Mouse (Mus musculus) gonadal fat pad, adult 2 months (tissue): Measurements from ENCODE around the gene Iqck. TPM values are rescaled to one million over a fixed set of nuclear protein-coding genes. Genes with fewer than 3 reads are reported as not detected.

ENCODE experiments used
- DNase-seq: peaks from one replicate; pipeline ENCODE4 v3.0.0-alpha.2; 2012; ENCODE audit warnings: low read depth
- polyA plus RNA-seq: library from polyadenylated mRNA; depleted of rRNA; stranded (reverse); fragments of >200 nt; gene quantifications from 2 replicates; pipeline ENCODE4 v1.2.3, GENCODE M21; 2012

The Iqck gene
- polyA plus RNA-seq, 1 experiment, result 3.8 TPM

- DNase-seq, result no peak
Observed at GRCm38 (mm10) chr7:118914561-118915165, 59.1 kb downstream of the Iqck start.

DNA sequence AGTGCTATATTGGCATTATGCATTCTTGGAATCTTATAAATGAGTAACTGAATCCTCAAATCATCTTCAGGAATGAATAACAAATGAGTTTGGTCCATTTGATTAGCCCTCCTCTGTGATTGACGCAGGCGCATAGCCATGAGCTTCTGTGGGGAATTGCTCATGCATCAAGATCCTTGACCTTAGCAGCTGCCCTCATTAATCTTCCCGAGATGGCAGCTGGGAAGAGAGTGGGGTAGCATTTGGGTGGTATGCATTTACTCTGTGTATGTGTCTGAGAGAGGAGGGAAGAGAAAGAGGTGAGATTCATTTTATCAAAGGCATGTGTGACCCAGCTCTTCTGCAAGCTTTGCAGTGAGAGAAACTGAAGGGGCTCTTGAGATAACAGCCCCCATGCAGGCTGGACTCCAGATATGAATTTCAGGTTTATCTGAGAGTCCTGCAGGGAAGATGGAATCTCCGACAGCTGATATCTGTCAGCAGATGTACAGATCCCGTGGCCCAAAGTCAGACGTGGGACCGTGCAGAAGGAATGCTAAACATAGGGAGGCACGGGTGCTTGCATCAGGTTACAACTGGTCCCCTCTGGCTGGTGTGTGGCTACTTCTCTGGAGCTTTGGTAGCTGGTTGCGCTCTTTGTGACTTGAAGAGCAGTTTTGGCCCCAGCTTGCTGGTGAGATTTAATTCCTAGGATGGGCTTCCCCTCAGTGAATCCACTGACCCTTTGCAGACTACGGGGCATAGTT lies 63.9 kb downstream of the Iqck start:
- DNase-seq, result no peak

DNA sequence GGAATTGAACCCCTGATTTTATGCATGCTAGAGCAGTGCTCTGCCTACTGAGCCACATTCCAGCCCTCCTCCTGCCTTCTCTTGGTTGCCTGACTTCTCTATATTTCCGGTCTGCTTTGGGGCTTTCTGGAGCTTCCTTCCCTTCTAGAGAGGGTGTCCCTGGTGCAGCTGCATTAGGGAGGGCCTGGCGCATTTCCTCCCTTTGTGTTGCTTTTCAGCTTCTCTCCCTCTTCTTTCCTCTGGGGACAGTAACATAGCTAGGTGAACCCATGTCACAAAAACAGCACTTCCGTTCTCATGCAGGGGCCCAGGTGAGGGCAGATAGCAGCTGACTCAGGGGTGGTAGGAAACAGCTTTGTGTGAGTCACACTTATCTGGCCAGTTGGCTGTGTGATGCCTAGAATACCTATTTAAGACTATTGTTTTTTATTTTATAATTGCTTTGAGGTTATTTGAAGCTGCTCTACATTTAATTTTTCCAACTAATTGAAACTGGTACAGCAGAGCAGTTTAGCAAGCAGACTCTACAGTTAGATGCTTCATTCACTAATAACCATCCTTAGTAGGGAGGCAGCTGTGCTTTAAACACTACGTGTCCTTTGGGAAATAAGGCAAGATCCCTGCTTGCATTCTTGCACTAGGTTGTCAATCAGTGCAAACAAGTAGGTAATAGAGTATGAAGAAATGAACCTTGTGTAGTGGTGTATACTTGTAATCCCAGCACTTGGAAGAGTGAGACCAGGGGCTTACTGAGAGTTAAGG lies 67.1 kb downstream of the Iqck start:
- DNase-seq, result no peak

DNA sequence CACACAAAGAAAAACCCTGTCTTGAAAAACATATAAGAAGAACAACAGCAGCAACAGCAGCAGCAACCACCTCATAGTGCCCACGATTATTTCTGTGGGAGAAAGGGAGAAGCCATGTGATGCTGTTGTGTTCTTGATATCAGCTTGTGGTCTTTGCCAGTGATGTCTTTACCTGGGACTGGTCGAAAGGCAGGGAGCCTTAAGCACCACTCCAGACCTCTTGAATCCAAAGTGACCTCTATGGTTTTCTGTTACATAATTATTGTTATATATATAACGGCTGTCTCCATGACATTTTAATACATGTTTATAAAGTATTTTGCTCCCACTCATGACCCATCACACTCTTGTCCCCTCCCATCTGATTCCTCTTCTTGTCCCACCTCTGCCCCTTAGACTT lies 70.0 kb downstream of the Iqck start:
- no peak for DNase-seq

- DNase-seq, result no peak
Observed at GRCm38 (mm10) chr7:118926516-118927260, 71.1 kb downstream of the Iqck start.

DNA sequence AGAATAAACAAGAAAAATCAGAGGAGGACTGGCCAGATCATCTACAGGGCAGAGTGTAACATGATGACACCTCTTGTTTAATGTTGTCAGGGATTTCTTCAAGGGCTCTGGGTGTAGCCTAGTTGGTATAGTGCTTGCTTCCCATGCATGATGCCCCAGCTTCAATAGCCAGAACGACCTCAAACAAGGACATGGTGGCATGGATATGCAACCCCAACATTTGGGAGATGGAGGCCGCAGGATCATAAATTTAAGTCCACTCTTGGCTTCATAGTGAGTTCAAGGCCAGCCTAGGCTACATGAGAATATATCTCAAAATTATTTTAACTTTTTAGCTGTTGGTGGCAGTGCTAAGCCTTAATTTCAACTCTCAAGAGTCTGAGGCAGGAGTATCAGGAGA lies 71.7 kb downstream of the Iqck start:
- DNase-seq, result no peak

DNA sequence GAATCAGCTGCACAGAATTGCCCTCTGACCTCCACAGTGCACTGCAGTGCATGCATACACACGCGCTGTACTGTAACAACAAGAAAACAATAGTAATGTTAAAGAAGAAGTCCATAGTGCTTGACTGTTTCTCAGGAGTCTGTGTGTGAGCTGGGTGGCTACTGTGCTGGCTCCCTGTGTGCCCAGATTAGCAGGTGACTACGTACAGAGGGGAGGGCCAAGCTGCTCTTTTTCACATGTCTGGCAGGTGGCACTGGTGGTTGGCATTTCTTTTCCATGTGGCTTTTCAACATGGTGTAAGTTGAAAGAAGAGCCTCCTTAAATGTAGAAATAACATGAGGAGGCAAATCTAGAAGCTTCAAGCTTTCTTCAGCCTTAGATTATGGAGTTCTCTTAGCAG lies 72.8 kb downstream of the Iqck start:
- DNase-seq, result no peak

GRCm38 (mm10) chr7:118928916-118929315 lies 73.4 kb downstream of the Iqck start:
- DNase-seq, result no peak

DNA sequence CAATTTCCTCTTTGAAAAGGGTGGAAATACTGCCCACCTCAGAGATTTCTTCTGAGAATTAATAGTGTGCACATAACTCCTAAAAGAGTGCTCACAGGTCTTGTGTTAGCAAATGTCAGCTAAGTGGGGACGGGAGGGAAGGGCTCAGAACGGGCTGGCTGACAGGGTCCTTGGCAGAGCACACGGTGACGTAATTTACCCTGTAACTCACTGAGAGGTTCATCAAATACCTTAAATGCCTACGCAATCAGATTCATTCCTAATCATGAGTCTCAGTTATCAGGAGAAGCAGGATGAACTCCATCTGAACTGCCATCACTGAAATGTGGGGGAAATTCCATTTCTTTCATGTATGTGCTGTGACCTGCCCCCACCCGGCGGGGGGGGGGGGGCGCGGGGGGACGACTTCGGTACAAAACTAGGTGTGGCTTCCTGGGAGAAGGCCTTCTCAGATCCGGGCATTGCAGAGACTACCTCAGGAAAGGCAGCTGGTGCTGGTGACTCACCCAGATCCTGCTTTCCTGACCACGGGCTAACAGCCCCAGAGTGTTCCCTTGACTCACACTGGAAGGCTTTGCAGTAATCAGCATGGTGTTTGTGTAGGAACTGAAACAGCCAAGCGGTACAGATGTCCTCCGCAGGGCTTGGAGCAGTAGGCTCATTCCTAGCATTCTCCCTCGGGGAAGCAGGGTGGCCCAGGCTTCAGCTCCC lies 74.2 kb downstream of the Iqck start:
- no peak for DNase-seq

- no peak for DNase-seq
Observed at GRCm38 (mm10) chr7:118931502-118932395, 76.2 kb downstream of the Iqck start.

- DNase-seq, result peak; percentile 96
Observed at GRCm38 (mm10) chr7:118935306-118935705, 79.8 kb downstream of the Iqck start.

DNA sequence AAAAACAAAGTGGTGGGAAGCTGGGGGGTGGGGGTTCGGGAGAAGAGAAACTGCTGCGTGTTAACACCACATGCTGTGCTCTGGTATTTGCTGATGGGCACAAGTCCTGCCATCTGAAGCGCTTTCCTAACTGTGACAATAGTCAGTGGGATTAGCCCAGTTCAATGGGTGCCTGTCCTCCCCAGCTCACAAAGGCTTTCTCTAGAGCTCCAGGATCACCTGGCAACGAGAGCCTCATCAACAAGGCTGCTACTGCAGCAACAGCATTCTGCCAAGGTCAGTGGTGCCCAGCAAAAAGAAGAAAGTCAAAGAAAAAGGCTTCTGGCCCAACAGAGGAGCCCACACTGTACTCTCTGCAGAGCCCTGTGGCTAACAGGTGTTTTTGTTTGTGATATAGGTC lies 81.3 kb downstream of the Iqck start:
- DNase-seq, result no peak

DNA sequence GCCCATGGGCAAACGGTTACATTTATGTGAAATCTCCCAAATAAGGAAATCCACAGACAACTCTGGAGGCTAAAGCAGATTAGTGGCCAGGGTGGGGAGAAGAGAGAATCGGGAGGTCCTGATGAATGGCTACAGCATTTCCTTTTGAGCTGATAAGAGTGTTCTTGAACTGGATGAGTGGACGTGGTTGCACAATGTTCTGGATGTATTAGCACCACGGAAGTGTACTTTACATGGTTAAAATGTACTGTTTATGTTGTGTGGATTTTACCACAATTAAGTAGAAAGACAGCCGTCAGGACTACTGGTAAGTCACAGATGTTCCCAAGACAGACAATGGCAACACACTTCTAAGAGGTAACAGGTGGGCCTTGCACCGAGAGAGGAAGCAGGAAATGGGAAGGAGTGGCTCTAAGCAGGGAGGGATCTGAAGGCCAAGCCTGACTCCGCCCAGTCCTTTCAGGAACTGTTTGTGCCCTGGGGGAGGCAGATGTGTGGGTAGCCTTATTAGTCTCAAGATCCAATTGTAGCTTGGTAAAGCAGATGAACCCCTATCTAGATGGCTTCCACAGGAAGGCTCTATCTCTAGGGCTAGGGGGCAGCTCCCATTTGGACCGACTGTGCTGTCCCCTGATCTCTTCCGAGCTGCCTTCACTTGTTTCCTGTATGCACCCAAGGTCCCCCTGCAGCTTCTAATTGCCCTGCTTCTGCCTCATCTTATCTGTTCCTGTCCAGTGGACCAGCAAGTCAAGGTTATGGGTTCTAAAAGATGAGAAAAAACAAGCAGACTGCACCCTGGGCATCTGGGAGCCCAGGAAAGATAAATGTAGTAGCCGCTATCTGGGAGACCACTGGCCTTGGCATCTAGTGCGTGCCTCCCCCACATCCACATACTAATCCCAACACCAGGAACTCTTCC lies 82.2 kb downstream of the Iqck start:
- no peak for DNase-seq

DNA sequence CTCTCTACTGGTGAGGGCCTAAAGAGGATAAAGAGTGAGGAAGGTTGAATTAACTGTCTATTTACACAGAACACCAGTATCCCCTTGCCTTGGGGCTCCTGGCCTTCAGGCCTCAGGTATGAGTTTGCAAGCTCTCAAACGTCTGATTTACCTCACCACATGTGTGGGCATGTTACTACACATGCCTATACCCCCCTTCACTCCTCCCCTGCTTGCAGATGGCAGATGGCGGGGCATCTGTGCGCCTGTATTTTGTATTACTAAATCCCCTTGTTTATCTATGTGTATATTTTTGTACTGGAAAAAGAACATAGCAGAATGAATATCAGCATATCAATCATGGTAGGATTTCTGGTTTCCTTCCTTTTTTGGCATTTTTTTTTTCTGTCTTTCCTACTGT lies 86.7 kb downstream of the Iqck start:
- no peak for DNase-seq

DNA sequence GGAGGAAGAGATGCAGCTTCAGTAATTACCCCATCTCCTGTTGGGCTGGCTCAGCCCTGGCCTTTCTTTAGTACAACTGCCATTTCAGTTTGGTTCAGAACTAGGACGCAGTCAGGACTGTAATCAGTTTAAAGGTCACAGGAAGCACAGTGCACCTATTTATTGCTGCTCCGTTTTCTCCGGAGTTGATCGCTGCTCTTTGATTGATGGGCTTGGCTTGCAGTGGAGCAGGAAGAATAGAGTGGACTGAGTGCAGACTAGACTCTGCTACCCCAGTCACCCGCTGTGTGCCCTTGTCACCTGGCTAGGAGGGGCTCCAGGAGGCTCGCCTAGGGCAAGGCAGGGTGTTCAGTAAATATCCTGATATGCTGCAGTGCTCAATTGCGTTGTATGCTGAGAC lies 87.6 kb downstream of the Iqck start:
- DNase-seq, result no peak

DNA sequence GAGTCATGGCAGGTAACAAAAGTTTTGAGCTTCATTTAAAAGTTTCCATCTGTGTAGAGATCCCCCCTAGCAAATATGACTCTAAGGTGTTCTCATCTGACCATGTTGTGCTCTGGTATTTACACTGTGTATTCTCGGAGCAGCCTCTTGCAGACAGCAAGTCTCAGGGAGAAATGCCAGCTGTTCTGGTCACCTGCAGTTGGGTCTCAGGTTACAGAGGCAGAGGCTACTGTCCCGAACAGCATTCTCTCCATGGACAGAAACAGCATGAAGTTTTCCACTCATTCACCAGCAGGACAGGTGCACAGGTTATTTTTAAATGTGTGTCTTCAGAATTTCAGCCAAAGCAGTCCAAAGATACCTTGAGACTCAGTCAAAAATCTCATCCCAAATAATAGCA lies 89.3 kb downstream of the Iqck start:
- DNase-seq, result no peak

DNA sequence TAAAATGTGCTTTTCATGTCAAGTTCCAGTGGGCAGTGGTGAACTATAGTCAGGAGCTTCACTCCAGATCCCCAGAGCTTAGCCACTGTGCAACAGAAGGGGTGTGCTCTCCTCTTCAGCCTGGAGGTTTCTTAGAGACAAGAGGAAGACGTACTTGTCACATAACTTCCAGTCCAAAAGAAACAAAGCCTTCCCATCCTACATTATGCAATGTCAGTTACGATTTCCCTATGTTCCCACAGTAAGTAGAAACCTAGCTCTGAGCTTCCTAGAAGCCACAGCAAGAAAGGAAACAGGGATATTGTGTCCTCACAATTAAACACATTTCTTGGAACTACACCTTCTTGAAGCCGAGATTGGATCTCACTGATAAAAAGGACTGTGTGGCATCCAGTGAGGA lies 91.7 kb downstream of the Iqck start:
- peak; percentile 100 for DNase-seq

DNA sequence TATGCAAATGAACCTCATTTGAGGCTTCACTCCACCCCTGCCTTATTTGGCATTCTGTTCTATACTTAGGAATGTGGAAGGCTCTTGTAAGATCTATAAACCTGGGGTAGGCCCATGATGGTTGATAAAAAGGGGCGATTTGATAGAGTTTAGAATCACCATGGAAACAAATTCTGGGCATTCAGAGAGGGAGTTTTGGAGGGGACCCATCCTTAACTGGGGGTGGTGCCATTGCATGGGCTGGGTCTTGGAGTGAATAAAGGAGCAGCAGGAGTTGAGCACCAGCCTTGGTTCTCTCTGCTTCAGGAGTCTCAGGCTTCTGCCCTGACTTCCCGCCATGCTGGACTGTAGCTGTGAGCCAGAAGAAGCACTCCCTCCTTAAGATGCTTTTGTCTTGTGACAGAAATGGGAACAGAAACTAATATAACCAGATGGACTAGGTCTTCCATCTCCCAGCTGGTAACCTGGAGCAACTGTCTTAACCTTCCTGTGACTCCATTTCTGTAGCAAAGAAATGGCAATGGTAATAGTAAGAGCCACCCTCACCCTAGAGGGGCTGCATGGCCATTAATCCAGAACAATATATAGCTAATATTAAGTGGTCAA lies 93.2 kb downstream of the Iqck start:
- no peak for DNase-seq

DNA sequence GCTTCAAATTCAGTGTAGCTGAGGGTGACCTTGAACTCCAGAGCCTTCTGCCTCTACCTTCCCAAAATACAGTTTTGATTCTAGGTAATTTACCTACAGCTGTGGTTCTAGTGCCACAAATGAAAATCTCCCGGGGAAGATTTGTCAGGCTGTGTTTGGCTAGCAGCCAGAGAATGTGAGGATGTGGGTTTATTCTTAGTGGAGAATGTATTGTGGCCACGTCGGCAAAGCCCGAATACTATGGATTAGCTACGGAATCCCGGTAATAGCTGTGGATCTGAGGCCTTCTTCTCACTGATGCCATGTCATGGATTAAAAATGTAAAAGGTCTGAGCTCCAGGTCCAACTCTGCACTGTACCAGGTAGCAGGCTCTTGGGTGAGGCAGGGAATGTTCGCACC lies 94.2 kb downstream of the Iqck start:
- DNase-seq, result no peak
